Mouse (Mus musculus) v-Abl transformed pro-B cells (cell line): ENCODE results near the gene Ap3d1.

Experiments
- in situ Hi-C, 2 experiments: fragments of 400-800 bp; cut with MboI; formaldehyde crosslinking; loops; one replicate each; pipeline ENCODE4 v1.15.1; 2025; ENCODE audit not compliant: unreplicated experiment in 2 of 2

Ap3d1 gene

GRCm38 (mm10) chr10:80692249-80693165 lies 49.6 kb downstream of the Ap3d1 start:
- in situ Hi-C loops: loop anchor here (5.0 to 25.0 kb wide), 3 partner anchors 35 to 530 kb away; partner anchors contain the start of genes 1600002K03Rik (in 1 of the 2), Btbd2 (in 1 of the 2), Cirbp (in 1 of the 2) and Tcf3 (in 1 of the 2)

GRCm38 (mm10) chr10:80687850-80688249 lies 54.2 kb downstream of the Ap3d1 start:
- in situ Hi-C loops: loop anchor here (5.0 to 25.0 kb wide), 5 partner anchors 76 to 526 kb away; partner anchors contain the start of genes Tcf3 (in 2 of the 2), 1600002K03Rik (in 1 of the 2), Cirbp (in 1 of the 2) and Klf16 (in 1 of the 2)

DNA sequence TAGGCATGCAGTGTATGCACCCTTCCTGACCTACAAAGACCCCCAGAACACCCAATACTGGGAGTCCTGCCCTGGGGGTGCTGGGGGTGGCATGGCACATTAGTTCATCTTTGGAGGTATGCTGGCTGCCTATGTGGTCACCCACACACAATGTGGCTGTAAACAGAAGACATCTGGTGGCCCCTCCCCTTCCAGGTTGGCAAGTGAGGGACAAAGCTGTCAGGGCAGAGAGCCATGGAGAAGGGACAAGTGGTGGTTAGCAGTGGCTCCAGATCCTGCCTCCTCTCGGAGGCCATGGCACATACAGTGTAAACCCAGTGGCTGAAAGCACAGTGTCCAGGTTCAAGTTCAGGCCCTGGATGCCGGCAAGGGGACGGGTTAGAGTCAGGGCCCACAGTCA lies 55.4 kb downstream of the Ap3d1 start:
- in situ Hi-C loops: loop anchor here (5.0 to 25.0 kb wide), 5 partner anchors 74 to 524 kb away; partner anchors contain the start of genes Tcf3 (in 2 of the 2), 1600002K03Rik (in 1 of the 2), Cirbp (in 1 of the 2) and Klf16 (in 1 of the 2)

DNA sequence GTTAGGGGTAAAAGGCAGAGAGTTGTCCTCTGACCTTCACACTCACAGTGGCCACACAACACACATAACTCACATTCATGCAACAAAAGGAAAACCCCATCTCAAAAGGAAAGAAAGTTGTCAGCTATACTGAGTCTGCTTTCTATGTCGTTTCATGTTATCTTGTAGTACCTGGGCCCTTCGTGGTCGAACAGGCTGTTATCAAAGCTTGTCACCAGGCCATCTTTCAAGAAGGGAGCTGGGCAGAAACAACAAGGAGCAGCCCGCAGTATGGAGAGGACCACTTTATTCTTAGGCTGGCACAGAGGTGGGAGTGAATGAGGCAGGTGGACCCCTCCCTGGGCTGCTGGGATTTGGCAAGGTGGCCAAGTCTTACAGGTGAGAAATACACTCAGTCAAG lies 57.1 kb downstream of the Ap3d1 start:
- in situ Hi-C loops: loop anchor here (5.0 to 25.0 kb wide), 5 partner anchors 73 to 523 kb away; partner anchors contain the start of genes Klf16 (in 2 of the 2), Tcf3 (in 2 of the 2), 1600002K03Rik (in 1 of the 2) and Cirbp (in 1 of the 2)

GRCm38 (mm10) chr10:80684214-80684613 lies 57.9 kb downstream of the Ap3d1 start:
- in situ Hi-C loops: loop anchor here (5.0 to 25.0 kb wide), 4 partner anchors 107 to 522 kb away; partner anchors contain the start of genes Tcf3 (in 2 of the 2), 1600002K03Rik (in 1 of the 2), Cirbp (in 1 of the 2) and Klf16 (in 1 of the 2)

DNA sequence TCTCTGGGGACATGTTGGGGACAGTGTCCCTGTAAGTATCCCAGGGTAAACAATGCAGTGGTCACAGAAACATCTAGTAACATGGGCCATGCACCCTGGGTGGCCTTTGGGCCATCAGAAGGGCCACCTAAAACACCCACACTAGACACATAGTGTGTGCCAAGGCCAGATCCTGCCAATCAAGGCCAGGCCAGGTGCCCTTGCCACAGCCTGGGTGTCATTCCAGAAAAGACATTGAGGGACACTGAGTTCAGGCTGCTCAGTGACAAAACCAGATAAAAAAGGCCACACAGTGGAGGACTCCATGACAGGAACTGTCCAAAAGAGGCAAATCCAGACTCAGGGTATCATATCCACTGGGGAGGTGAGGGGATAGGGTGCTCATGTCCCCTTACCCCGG lies 58.4 kb downstream of the Ap3d1 start:
- in situ Hi-C loops: loop anchor here (5.0 to 25.0 kb wide), 4 partner anchors 106 to 521 kb away; partner anchors contain the start of genes Tcf3 (in 2 of the 2), 1600002K03Rik (in 1 of the 2), Cirbp (in 1 of the 2) and Klf16 (in 1 of the 2)

DNA sequence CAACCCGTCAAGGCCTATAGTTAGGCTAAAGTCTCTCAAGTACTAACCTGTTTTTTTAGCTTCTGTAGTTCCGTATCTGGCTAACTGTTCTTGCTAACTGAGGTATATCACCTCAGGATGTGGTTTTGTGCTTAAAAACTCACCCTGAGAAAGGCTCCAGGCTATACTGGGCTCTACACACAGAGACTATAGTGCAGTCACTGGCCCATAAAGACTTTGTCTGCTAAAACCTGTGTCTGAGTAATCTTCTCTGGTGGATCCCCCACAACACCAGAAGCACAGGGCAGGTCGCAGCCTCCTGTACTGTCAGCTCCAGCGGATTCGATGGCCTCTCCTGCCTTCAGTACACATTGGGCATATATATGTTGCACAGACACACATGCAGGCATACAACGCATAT lies 60.1 kb downstream of the Ap3d1 start:
- in situ Hi-C loops: loop anchor here (5.0 to 25.0 kb wide), 4 partner anchors 105 to 520 kb away; partner anchors contain the start of genes Tcf3 (in 2 of the 2), 1600002K03Rik (in 1 of the 2), Cirbp (in 1 of the 2) and Klf16 (in 1 of the 2)

GRCm38 (mm10) chr10:80680260-80680696 lies 61.8 kb downstream of the Ap3d1 start:
- in situ Hi-C loops: loop anchor here (5.0 to 25.0 kb wide), 4 partner anchors 103 to 518 kb away; partner anchors contain the start of genes Tcf3 (in 2 of the 2), 1600002K03Rik (in 1 of the 2), Cirbp (in 1 of the 2) and Klf16 (in 1 of the 2)

DNA sequence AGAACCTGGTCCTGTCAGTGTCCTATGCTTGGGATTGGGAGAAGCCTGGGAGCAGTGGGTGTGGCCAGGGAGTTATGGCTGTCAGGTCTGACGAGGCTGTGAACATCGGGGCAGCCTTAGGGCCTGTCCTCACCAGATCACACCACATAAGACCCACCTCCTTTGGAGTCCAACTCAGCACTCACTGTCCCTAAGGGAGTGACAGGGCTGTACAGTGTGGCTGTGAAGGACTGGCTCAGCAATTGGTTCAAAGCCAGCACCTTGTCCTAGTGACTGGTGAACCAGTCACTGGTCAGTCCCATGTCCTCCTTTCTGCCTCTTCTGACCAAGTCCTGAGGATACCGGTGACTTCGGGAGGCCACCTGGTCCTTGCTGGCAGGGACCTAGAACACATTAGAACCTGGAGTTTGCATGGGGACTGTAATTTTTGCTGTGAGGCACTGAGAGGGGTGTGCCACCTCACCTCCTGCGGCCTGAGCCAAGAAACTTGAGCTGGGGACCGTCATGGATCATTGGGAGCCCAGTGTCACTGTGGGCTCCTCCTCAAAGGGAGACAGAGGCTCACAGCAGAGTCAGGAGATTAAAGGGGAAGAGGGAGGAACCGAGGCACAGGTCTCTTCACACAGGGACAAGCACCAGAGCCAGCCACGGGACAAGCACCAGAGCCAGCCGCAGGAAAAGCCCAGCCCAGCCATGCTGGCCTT lies 62.4 kb downstream of the Ap3d1 start:
- in situ Hi-C loops: loop anchor here (5.0 to 25.0 kb wide), 4 partner anchors 102 to 517 kb away; partner anchors contain the start of genes Tcf3 (in 2 of the 2), 1600002K03Rik (in 1 of the 2), Cirbp (in 1 of the 2) and Klf16 (in 1 of the 2)

DNA sequence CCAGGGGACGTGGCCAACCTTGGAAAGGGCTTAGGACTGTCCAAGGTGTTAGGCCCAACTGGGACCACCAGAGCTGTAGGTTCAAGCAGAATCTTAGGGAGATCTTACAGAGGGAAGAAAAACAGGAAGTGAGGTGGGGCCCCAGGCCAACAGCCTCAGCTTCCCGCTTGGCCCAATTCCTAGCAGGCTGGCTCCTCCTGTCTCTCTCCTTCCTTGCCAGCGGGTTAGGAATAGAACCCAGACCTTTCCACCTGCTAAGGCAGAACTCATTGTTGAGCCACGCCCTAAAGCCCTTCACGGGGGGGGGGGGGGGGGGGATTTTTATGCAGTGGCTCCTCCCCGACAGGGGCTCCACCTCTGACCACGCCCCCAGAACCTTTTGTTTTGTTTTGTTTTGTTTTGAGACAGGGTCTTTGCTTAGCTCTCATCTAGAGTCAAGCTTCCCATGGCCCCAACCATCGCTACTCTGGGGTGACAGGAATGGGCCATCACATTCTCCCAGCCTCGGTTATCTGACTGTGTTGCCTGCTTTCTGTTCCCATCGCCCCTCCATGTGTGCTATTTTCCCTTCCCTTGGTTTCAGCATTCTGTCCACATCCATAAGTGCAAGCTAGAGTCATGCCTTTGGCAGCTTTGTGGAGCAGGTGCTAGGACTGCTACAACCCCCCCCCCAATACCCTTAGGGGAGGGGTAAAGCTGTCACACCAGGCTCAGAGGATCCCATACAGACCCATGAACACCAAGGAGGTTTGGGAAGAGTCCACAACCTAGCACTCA lies 63.3 kb downstream of the Ap3d1 start:
- in situ Hi-C loops: loop anchor here (25.0 kb wide), 2 partner anchors 241 to 516 kb away; partner anchors contain the start of genes 1600002K03Rik (in 1 of the 2), Cirbp (in 1 of the 2) and Tcf3 (in 1 of the 2)

DNA sequence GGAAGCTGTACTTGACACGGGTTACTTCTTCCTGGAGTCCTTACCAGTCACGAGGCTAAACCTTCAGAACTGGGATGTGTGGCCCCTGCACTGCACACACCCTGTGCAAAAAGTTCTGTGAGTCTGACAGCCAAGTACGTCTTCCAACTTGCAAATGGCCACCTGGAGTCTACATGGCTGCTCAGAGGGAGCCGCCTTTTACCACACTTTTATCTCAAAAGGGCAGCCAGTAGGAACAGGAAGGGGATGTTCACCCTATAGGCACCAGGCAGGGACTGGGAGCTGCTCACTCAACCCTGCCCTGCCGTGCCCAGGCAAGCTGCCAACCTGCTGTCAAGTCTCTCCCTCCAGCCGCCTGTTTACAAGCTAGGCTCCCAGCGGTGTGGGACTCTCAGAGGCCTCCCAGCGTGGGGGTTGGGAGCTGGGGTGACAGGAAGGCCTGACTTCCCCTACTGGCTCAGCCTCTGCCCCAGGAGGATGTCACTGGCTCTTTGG lies 64.1 kb downstream of the Ap3d1 start, which contains the start of gene Mknk2:
Mknk2 (minus strand) TSS at position 171 of the 495 bp plus-strand sequence.
- in situ Hi-C loops: loop anchor here (25.0 kb wide), 2 partner anchors 241 to 516 kb away; partner anchors contain the start of genes 1600002K03Rik (in 1 of the 2), Cirbp (in 1 of the 2) and Tcf3 (in 1 of the 2)

DNA sequence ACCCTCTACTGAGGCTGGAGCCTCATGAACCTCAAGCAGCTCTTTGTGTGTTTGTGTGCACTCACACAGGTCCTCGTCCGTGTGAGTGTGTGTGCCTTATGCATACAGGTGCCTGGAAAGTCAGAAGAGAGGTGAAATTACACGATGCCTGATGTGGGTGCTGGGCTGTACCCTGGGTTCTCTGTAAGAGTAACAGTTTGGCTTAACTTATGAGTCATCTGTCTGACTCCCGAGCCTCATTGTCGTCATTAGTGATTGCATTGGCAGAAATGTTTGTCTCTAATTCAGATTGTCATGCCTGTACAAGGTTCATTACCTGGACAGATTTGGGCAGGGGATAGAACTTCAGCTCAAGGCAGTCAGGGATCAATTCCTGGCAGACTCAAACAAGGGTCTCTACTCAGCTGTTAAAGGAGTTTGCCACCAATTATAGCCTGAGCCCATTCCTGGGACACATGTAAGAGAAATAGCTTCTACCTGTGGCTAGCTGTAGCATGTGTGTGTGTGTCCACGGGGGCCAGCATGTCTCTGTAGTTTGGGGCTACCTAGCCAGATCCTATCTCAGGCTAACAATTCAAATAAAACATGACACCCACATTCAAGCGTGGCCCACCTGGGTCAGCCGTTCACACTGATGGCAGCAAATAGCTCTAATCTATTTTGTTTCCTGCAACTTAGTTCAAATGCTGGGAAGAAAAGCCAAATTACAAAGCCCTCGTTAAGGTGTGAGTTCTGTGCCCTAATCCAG lies 64.8 kb downstream of the Ap3d1 start:
- in situ Hi-C loops: loop anchor here (25.0 kb wide), 2 partner anchors 240 to 515 kb away; partner anchors contain the start of genes 1600002K03Rik (in 1 of the 2), Cirbp (in 1 of the 2) and Tcf3 (in 1 of the 2)

DNA sequence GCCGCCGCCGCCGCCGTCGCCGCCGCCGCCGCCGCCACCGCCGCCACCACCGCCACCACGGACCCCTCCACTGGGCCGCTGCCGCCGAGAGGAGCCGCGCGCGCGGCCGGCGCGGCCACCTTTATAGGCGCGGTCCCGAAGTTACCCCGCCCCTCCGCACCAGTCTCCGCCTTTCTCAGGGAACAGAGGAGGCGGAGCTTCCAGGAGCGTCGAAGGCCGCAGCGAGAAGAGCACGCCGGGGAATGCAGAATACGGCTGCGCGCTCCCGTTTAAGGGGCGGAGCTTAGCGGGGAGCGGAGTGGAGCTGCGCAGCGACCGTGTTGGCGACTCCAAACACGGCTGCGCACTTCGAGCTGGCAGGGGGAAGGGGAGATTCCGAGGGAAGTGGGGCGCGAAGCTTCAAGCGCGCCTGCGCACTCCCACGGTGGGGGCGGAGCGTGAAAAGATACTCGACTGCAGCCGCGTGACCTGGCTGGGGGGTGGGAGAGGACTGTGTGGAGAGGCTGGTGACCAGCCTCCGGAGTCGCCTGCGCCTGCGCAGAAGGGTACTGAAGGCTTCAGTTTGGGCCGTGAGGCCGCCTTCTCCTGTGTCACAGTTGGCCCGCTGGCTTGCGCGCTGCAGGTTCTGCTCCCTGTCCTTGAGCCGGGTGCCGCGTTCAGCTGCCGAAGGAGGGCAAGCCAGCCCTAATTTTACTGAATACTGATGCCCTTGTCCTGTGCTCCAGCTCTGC lies 65.7 kb downstream of the Ap3d1 start:
- in situ Hi-C loops: loop anchor here (25.0 kb wide), 2 partner anchors 239 to 514 kb away; partner anchors contain the start of genes 1600002K03Rik (in 1 of the 2), Cirbp (in 1 of the 2) and Tcf3 (in 1 of the 2)

DNA sequence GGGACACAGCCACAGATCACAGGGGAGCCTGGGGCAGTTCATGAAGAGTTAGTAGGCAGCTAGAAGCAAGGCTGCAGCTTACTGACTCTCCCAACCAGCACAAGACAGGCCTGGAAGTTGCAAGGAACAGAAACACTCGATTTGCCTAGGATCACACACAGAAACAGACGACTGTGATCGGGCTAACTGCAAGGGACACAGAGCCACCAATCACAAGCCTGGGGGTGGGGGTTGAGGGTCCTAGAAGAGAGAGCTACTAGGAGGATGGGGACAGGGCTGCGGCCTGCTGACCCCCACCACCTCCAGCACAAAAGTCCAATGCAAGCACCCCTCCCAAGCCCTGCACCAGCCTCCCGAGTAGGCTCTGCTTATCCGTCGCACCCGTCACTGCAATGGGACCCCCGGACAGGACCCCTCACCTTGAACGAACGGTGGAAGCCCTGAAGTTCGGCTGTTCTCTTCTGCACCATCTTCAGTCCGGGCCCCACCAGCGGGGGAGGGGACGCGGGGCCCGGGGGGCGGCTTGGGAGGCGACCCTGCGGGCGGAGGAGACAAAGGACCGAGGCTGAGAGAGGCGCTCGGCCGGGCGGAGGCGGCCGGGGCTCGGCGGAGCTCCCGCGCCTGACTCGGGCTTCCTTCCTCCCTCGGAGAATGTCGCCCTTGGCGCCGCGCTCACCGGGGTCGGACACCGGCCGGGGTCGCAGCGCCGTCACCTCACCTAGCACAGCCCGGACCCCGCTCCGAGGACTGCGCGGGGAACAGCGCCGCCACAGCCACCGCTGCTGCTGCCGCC lies 66.5 kb downstream of the Ap3d1 start:
- in situ Hi-C loops: loop anchor here (25.0 kb wide), 2 partner anchors 238 to 513 kb away; partner anchors contain the start of genes 1600002K03Rik (in 1 of the 2), Cirbp (in 1 of the 2) and Tcf3 (in 1 of the 2)

GRCm38 (mm10) chr10:80674851-80675404 lies 67.1 kb downstream of the Ap3d1 start:
- in situ Hi-C loops: loop anchor here (25.0 kb wide), 2 partner anchors 238 to 513 kb away; partner anchors contain the start of genes 1600002K03Rik (in 1 of the 2), Cirbp (in 1 of the 2) and Tcf3 (in 1 of the 2)
